Mouse (Mus musculus) midbrain, embryonic 11.5 days (tissue): ENCODE measurements at regions not wholly inside any gene's neighbourhood (a gene's known extent, or its start where the extent isn't known, plus 50 kb on each side); places are given as distances from the start of the nearest gene placed in this dataset.

Experiments used
- ATAC-seq: fragments of 200-750 bp; cut with Nextera tagmentation; 2 replicates; pipeline ENCODE4 v1.8.0; 2017; ENCODE audit warnings: moderate TSS enrichment, moderate library complexity; ENCODE audit not compliant: low FRiP score
- DNase-seq: peaks from one replicate; pipeline ENCODE4 v3.0.0; 2015; ENCODE audit warnings: low spot score; ENCODE audit errors: missing footprints
- H3K27ac ChIP-seq: fragments of 300-500 bp; sonication (generic); 2 replicates; pipeline ENCODE4 v1.5.1; 2014; ENCODE audit warnings: low read depth, low read length
- H3K27me3 ChIP-seq: fragments of 300-500 bp; sonication (generic); 2 replicates; pipeline ENCODE4 v1.6.1; 2014; ENCODE audit warnings: mild to moderate bottlenecking, low read length, moderate library complexity, mixed read lengths; ENCODE audit not compliant: control insufficient read depth, insufficient read depth
- H3K36me3 ChIP-seq: fragments of 300-500 bp; sonication (generic); 2 replicates; pipeline ENCODE4 v1.6.1; 2014; ENCODE audit warnings: mild to moderate bottlenecking, low read length, moderate library complexity, mixed read lengths; ENCODE audit not compliant: control insufficient read depth, insufficient read depth
- H3K4me1 ChIP-seq: fragments of 300-500 bp; sonication (generic); 2 replicates; pipeline ENCODE4 v1.6.1; 2014; ENCODE audit warnings: low read length; ENCODE audit not compliant: control insufficient read depth, insufficient read depth
- H3K4me2 ChIP-seq: fragments of 300-500 bp; sonication (generic); 2 replicates; pipeline ENCODE4 v1.6.1; 2014; ENCODE audit warnings: mild to moderate bottlenecking, moderate library complexity
- H3K4me3 ChIP-seq: fragments of 300-500 bp; sonication (generic); 2 replicates; pipeline ENCODE4 v1.5.1; 2014; ENCODE audit warnings: low read depth, low read length
- H3K9ac ChIP-seq: fragments of 300-500 bp; sonication (generic); 2 replicates; pipeline ENCODE4 v1.6.1; 2014; ENCODE audit warnings: low read length
- H3K9me3 ChIP-seq: fragments of 300-500 bp; sonication (generic); 2 replicates; pipeline ENCODE4 v1.6.1; 2016; ENCODE audit warnings: low read length; ENCODE audit not compliant: control insufficient read depth
- WGBS: fragments of 180-500 bp; shearing (Covaris S2); extraction: QIAGEN DNeasy Blood & Tissue Kit; methylation state at CpG from one replicate; pipeline ENCODE4 v1.1.7; 2014; 5-methylcytosine and 5-hydroxymethylcytosine counted together

- WGBS = 85% methylated on average over 9 of the region's 9 CpGs
- no peak for ATAC-seq
- H3K9me3 ChIP-seq = no peaks in the 10 kb centered on the region
- no peak overlapping the region for H3K9ac ChIP-seq
- no peaks in the 10 kb centered on the region for H3K36me3 ChIP-seq
- H3K4me3 ChIP-seq = no peak overlapping the region
- H3K4me1 ChIP-seq = 0 out of 2 replicates have a peak, but pooled peaks cover 2% of the 10 kb centered on the region
- no peak overlapping the region for H3K4me2 ChIP-seq
- H3K27me3 ChIP-seq = no peaks in the 10 kb centered on the region
- H3K27ac ChIP-seq = no peak overlapping the region
- peak; percentile 51 for DNase-seq
Measured at GRCm38 (mm10) chr14:46610226-46610855, 150.0 kb upstream of the Cdkn3 start.

DNA sequence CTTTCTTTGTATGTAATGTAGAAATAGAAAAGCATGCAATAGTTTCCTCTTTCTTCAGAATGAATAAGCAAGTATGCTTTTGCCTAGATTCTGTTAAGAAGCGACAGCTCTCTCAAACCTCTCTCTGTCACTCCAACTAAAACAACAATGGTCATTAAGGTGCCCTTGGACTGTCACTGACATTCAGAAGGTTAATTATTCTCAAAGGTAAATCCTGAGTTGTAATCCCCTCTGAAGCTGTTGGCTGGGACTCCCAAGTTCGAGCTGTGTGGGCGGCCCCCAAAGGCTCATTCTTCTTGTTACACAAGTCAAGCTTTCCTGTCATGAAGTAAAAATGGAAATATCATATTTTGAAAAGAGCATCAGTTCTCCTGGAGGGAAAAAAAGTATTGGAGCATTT, 153.6 kb upstream of the Cdkn3 start:
- peaks cover 6% of the 10 kb centered on the region for H3K4me1 ChIP-seq
- H3K9me3 ChIP-seq = no peaks in the 10 kb centered on the region
- 72% methylated on average over 3 of the region's 3 CpGs for WGBS
- ATAC-seq = no peak
- DNase-seq = peak; percentile 10
- H3K9ac ChIP-seq = no peak overlapping the region
- H3K27ac ChIP-seq = no peak overlapping the region
- H3K4me2 ChIP-seq = no peak overlapping the region
- H3K36me3 ChIP-seq = no peaks in the 10 kb centered on the region
- H3K27me3 ChIP-seq = no peaks in the 10 kb centered on the region; the same call in 1 of the 2 replicates
- no peak overlapping the region for H3K4me3 ChIP-seq

DNA sequence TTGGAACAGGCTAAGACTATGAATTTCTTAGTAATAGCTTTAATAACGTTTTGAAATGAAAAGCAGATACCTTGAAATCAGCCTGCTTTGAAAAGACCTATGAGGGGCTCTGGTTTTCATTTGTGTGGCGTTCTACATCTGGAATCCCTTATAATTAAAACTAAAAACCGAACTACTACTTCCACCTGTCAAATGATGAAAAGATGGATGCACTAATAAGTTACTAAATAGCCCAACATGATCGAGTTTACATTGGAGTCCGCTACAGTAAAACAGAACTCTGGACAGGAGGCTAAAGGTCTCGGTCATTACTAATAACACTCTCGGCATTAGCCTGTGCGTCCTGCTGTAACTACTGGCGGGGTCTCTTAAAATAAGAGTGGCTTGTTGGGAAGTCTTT, 154.3 kb upstream of the Cdkn3 start:
- no peak overlapping the region for H3K4me2 ChIP-seq
- DNase-seq = peak; percentile 53
- no peaks in the 10 kb centered on the region; the same call in 1 of the 2 replicates for H3K27me3 ChIP-seq
- H3K36me3 ChIP-seq = no peaks in the 10 kb centered on the region
- H3K27ac ChIP-seq = no peak overlapping the region
- no peaks in the 10 kb centered on the region for H3K9me3 ChIP-seq
- H3K4me1 ChIP-seq = peaks cover 6% of the 10 kb centered on the region
- no peak overlapping the region for H3K9ac ChIP-seq
- ATAC-seq = no peak
- WGBS = 73% methylated on average over 9 of the region's 9 CpGs
- no peak overlapping the region for H3K4me3 ChIP-seq

GRCm38 (mm10) chr14:46604886-46605531, 155.3 kb upstream of the Cdkn3 start:
- Histone ChIP-seq H3K9me3 (no peaks in the 10 kb centered on the region), H3K4me1 (peaks cover 6% of the 10 kb centered on the region), H3K4me2 (no peak overlapping the region; the same call in 1 of the 2 replicates), H3K4me3 (no peak overlapping the region), H3K27me3 (no peaks in the 10 kb centered on the region; the same call in 1 of the 2 replicates), H3K9ac (no peak overlapping the region), H3K27ac (no peak overlapping the region), H3K36me3 (no peaks in the 10 kb centered on the region)
- 20% methylated on average over 16 of the region's 16 CpGs for WGBS
- DNase-seq (peak; percentile 87), ATAC-seq (peak; percentile 70)

DNA sequence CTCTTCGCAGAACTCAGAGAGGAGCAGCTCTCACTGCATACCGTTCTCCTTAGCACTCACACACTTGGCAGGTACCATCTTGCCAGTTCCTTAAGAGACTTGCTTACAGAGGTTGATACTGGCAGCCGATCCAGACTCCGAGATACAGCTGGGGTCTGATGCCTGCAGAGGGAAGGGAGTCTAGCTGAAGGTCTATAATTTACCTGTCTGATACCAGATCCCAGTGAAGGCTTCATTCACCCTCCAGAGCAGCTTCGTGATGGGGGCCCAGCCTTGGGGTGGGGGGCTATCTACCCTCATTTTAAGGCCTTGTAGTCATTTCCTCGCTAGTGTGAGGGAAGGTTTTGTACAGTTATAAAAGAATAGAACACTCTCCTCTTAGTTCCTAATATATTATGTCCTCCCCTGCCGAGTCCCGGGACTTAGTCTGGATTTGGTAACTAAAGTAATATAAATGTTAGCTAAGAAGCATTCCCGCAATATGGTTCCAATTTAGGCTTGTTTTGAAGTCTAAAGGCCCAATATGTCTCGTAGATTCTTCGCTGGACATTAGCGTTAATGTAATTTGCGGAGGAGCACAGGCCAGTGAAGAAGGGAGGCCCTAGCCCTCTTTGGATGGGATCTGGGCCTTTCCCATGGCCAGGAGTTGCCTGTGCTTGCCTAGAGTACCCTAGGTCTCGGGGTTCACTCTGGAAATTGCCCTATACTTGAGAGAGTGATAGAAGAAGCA, 156.0 kb upstream of the Cdkn3 start:
- WGBS = 80% methylated on average over 14 of the region's 14 CpGs
- DNase-seq (peak; percentile 77), ATAC-seq (no peak)
- Histone ChIP-seq H3K36me3 (no peaks in the 10 kb centered on the region), H3K4me2 (no peak overlapping the region), H3K9me3 (no peaks in the 10 kb centered on the region), H3K4me1 (peaks cover 6% of the 10 kb centered on the region), H3K4me3 (no peak overlapping the region), H3K9ac (no peak overlapping the region), H3K27me3 (no peaks in the 10 kb centered on the region; the same call in 1 of the 2 replicates), H3K27ac (no peak overlapping the region)

- ATAC-seq = no peak
- Histone ChIP-seq H3K9me3 (no peaks in the 10 kb centered on the region), H3K4me2 (no peak overlapping the region), H3K4me1 (no peaks in the 10 kb centered on the region), H3K4me3 (no peak overlapping the region), H3K9ac (no peak overlapping the region), H3K27ac (no peak overlapping the region), H3K36me3 (no peaks in the 10 kb centered on the region), H3K27me3 (no peaks in the 10 kb centered on the region)
- WGBS = 89% methylated on average over 7 of the region's 7 CpGs
- DNase-seq = peak; percentile 21
Measured at GRCm38 (mm10) chr14:46596696-46597359, 163.5 kb upstream of the Cdkn3 start.

GRCm38 (mm10) chr14:46594151-46594550, 166.2 kb upstream of the Cdkn3 start:
- Histone ChIP-seq H3K36me3 (no peaks in the 10 kb centered on the region), H3K9ac (no peak overlapping the region), H3K4me1 (no peaks in the 10 kb centered on the region), H3K27ac (no peak overlapping the region), H3K4me2 (no peak overlapping the region), H3K27me3 (no peaks in the 10 kb centered on the region), H3K4me3 (no peak overlapping the region), H3K9me3 (no peaks in the 10 kb centered on the region)
- ATAC-seq (no peak), DNase-seq (peak; percentile 72)
- WGBS = 68% methylated on average over 3 of the region's 3 CpGs

GRCm38 (mm10) chr14:46591753-46592359, 168.5 kb upstream of the Cdkn3 start:
- ATAC-seq = no peak
- H3K27me3 ChIP-seq = no peaks in the 10 kb centered on the region
- H3K9ac ChIP-seq = no peak overlapping the region
- H3K27ac ChIP-seq = no peak overlapping the region
- H3K4me2 ChIP-seq = no peak overlapping the region
- 80% methylated on average over 12 of the region's 12 CpGs for WGBS
- H3K9me3 ChIP-seq = no peaks in the 10 kb centered on the region
- H3K36me3 ChIP-seq = no peaks in the 10 kb centered on the region
- peak; percentile 69 for DNase-seq
- no peaks in the 10 kb centered on the region for H3K4me1 ChIP-seq
- H3K4me3 ChIP-seq = no peak overlapping the region
